Mouse (Mus musculus) 3134 (cell line): ENCODE results near the gene Cdc14b.

Experiments used
- DNase-seq: peaks from one replicate; pipeline ENCODE4 v3.0.0-alpha.2; 2011; ENCODE audit warnings: low spot score; ENCODE audit not compliant: insufficient read length; ENCODE audit errors: extremely low read depth

The Cdc14b gene

GRCm38 (mm10) chr13:64274879-64275753 lies at the start of gene Cdc14b:
Cdc14b (minus strand) TSS chr13:64275290.
- peak; percentile 70 for DNase-seq

GRCm38 (mm10) chr13:64322561-64323281 lies 47.6 kb upstream of the Cdc14b start:
- no peak for DNase-seq

GRCm38 (mm10) chr13:64320334-64320733 lies 45.2 kb upstream of the Cdc14b start:
- DNase-seq = no peak

GRCm38 (mm10) chr13:64319782-64320181 lies 44.7 kb upstream of the Cdc14b start:
- DNase-seq = peak; percentile 43

GRCm38 (mm10) chr13:64318355-64318754 lies 43.3 kb upstream of the Cdc14b start:
- peak; percentile 66 for DNase-seq

GRCm38 (mm10) chr13:64315483-64316050 lies 40.5 kb upstream of the Cdc14b start:
- DNase-seq = no peak

- DNase-seq = no peak
These were observed 39.0 kb upstream of the Cdc14b start for GRCm38 (mm10) chr13:64314041-64314440.

- no peak for DNase-seq
These were observed 37.8 kb upstream of the Cdc14b start for GRCm38 (mm10) chr13:64312916-64313289.

GRCm38 (mm10) chr13:64312024-64312915 lies 37.2 kb upstream of the Cdc14b start, which contains the start of gene Aaed1:
Aaed1 (minus strand) TSS chr13:64312710.
- DNase-seq = peak; percentile 90

GRCm38 (mm10) chr13:64311266-64311665 lies 36.2 kb upstream of the Cdc14b start:
- no peak for DNase-seq

GRCm38 (mm10) chr13:64310585-64310984 lies 35.5 kb upstream of the Cdc14b start:
- no peak for DNase-seq

- DNase-seq = no peak
These were observed 34.8 kb upstream of the Cdc14b start for GRCm38 (mm10) chr13:64309842-64310241.

- no peak for DNase-seq
These were observed 33.9 kb upstream of the Cdc14b start for GRCm38 (mm10) chr13:64309036-64309435.

- DNase-seq = no peak
These were observed 32.4 kb upstream of the Cdc14b start for GRCm38 (mm10) chr13:64307508-64307907.

GRCm38 (mm10) chr13:64306078-64306477 lies 31.0 kb upstream of the Cdc14b start:
- DNase-seq = peak; percentile 47

- no peak for DNase-seq
These were observed 24.0 kb upstream of the Cdc14b start for GRCm38 (mm10) chr13:64299069-64299468.

GRCm38 (mm10) chr13:64286791-64287190 lies 11.7 kb upstream of the Cdc14b start:
- no peak for DNase-seq

- DNase-seq = no peak
These were observed 11.2 kb upstream of the Cdc14b start for GRCm38 (mm10) chr13:64286321-64286720.

GRCm38 (mm10) chr13:64284676-64285075 lies 9.6 kb upstream of the Cdc14b start:
- DNase-seq = no peak

- DNase-seq = no peak
These were observed 5.8 kb upstream of the Cdc14b start for GRCm38 (mm10) chr13:64280940-64281339.
